Mouse (Mus musculus) heart, postnatal 36 days (tissue): ENCODE results near the gene Arap1. TPM values are rescaled to one million over a fixed set of nuclear protein-coding genes. Genes with fewer than 3 reads are reported as not detected.

ENCODE experiments used
- DNase-seq, 2 experiments: peaks; one replicate each; pipeline ENCODE4 v3.0.0; 2021 to 2022
- intact Hi-C: fragments of 180-260 bp; cut with DNase I; formaldehyde crosslinking; loops from one replicate; pipeline ENCODE4 v1.15.1; 2025
- total RNA-seq, 2 experiments: library from RNA; stranded (reverse); gene quantifications; 2 replicates each; pipeline ENCODE4 v1.2.3; 2021

Gene Arap1
- total RNA-seq, 2 experiments from 2014 or later: 28.7 to 33.9 TPM

DNA sequence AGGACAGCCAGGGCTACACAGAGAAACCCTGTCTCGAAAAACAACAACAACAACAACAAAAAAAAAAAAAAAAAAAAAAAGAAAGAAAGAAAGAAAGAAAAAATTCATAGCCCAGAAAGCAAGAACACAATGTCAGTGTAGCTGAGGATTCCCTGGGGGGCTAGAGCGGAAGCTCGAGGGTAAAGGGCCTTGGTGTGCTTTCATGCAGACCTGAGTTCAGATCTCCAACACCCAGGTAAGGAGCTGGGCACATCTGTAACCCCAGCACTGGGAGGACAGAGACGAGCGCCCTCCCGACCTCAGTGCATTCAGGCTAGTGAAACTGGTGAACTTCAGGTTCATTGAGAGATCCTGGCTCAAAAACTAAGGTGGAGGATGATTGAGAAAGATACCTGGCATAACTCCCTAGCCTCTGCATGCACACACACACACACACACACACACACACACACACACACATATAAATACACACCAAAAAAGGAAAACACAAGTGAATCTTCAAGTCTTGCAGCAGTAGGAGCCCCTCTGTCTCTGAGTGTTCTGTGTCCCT, 7.8 kb downstream of the Arap1 start:
- intact Hi-C loops: no loop called here
- DNase-seq: no peak

DNA sequence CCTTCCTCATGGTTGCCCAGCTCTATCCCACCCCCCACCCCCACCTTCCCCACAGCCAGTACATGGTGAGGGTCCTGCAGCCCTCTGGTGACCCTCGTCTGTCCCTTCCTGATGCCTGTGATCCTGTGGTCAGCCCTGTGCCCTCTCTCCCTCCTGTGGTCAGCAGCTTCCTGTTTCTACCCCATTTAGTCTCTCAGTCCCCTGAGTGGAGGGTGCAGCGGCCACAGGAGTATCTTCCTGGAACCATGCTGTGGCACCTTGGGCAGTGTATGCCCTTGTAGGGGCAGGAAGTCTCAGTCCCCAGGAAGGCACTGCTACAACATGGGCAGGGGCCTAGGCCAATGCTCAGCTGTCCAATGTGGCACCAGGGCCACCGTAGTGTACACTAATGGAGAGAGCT, 9.0 kb downstream of the Arap1 start:
- intact Hi-C loops: no loop called here
- DNase-seq: no peak

DNA sequence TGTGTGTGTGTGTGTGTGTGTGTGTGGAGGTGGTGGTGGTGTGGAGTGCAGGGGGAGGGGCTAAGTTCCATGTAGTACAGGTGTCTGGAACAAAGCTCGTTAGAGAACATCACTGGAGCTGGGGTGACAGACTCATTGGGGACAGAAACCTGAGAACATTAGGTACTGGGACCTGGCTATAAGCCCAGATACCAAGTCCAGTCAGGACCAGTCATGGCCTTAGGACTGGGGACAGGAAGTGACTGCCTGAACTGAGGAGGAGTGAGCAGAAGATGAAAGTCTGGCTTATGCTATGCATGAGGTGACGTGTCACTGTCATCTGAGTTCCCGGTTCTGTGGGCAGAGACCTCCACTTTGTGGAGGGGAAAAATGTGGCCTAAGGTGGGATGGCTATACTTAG, 12.5 kb downstream of the Arap1 start:
- intact Hi-C loops: no loop called here
- DNase-seq: no peak

DNA sequence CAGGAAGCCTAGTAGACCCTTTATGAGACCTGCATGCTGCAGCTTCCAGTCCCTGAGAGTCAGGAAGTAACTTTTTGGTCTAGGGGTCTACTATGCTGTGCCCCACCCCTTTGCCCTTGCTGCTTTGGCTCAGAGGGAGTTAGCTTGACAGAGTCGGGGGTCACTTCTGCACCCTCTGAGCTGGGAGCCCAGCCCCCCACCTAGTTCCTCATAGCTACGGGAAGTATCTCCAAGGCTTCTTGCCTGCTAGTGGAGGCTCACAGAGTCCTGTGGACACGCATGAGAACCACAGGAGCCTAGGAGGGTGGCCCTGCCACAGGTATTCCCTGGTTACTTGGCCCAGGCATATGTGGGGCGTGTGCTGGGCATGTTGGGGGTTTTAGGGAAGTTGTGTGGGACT, 13.2 kb downstream of the Arap1 start:
- DNase-seq: no peak
- intact Hi-C loops: no loop called here

DNA sequence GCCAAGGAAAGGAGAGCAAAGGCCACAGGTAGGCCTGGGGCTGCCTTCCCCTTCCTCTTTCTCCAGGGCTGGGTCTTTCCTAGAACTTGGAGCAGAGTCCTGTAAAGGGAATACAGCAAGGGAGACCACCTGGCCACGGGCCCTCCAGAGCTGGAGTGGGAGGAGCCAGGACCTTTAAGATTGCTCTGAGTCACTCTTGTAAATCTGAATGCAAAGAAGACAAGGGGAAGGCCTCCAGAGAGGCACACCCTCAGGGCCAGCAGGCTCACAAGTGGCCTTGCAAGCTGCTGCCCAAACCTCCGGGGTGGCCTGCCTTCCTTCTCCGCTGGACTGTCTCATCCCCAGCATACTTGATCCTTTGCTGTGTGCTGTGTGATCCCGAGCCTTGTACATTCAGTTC, 13.9 kb downstream of the Arap1 start:
- no peak for DNase-seq
- intact Hi-C loops: no loop called here

DNA sequence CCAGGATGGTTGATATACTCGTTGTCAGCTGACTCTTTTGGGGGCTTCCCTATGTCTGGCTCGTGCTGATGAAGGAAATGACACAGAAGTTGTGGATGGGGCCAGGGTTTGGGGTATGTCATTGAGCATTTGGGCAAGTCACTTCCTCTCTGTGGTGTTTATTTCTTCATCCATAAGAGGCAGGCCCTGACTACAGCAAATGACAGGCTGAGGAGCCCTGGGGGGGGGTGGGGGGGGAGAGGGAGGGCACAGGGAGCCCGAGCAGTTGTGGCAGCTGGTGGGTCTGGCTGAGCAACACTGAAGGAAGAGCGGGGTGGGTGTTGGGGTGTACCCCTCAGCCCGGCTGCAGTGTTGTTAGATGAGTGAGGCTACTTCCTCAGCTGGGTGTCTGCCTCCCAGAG, 14.9 kb downstream of the Arap1 start:
- intact Hi-C loops: no loop called here
- DNase-seq: no peak

DNA sequence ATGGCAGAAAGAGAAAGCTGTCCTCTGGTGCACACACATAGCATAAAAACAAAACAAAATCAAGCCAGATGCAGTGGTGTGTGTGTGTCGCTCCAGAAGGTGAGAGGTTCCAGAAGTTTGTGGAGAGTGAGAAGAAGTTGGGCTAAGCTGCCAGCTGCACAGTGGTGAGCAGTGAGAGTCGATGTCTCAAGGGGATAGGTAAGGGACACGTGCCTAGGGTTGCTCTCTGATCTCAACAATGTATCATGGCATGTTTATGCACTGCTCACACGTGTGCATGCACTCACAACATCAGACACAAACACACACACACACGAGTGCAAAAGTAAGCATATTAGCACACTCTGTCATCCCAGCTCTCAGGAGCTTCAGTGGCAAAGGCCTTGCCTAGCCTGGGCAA, 16.0 kb downstream of the Arap1 start:
- DNase-seq: no peak
- intact Hi-C loops: no loop called here

DNA sequence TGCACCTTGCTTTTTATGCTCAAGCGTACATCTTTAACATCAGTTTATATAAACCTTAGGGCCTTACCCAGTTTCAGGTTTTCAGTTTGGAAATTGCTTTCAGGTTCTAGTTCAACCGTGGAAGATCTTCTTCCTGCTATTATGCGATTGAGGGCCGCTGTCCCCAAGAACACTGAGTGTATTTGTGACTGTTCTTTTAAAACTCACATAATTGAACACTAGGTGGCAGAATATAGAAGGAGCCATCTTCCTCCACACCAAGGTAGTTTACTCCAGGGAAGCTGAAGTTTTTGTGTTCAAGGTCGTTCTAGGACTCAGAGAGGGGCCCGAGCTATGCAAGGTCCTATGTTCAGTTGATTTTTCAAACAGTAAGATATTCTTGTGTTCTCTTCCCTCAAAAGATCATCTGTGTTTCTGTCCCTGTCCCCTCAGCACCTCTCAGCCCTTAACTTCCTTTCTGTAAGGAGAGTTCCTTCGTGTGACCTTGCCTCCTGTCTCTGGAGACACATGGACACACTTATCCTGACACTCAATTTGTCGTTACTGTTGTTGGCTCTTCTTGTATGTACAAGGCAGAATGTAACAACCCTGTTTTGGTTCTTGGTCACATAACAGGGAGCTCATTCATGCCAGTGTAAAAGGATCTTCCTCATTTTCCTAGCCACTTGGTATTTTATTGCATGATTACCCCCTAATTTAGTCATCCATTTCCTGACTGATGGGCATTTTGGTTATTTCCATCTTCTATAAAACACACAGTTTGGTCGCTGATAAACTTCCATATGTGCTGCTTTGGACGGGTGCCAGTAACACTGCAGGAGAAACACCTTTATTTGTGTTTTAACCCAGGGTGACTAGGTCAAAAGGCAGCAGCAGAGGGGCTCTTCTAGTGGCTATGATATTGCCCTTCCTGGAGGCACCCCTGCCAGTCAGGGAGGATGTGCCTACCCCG, 20.3 kb downstream of the Arap1 start:
- intact Hi-C loops: no loop called here
- DNase-seq: no peak

DNA sequence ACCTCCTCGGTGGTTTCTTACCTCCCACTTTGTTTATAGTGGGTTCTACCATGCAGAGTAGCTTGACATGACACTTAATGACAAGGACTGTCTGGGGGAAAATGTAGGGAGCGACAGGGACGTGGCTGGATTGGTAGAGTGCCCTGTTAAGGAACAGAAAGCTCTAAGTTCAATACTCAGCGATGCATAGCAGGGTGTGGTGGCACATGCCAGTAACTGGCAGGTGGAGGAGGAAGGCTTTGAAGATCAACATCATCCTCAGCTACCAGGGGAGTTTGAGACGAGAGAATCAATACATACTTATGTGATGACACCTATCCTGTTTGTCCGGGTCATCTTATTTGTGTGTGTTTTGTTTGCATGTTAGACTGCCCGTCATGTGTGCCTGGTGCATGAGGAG, 21.8 kb downstream of the Arap1 start:
- intact Hi-C loops: loop anchor here (10.0 kb wide), 1 partner anchor 385 kb away; no protein-coding TSS in a partner anchor
- DNase-seq: no peak

DNA sequence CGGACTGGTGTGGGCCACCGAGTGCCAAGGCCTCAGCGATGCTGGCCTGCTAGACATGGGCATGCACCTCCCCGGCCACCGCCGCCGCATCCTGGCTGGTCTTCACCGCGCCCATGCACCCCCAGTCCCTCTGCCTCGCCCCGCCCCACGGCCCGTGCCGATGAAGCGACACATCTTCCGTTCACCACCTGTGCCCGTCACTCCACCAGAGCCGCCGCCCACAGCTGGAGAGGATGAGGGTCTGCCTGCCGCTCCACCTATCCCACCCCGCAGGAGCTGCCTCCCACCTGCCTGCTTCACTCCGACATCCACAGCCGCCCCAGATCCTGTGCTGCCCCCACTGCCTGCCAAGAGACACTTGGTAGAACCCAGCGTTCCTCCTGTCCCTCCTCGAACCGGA, 25.2 kb downstream of the Arap1 start:
- intact Hi-C loops: loop anchor here (10.0 kb wide), 1 partner anchor 388 kb away; no protein-coding TSS in a partner anchor
- DNase-seq: no peak

DNA sequence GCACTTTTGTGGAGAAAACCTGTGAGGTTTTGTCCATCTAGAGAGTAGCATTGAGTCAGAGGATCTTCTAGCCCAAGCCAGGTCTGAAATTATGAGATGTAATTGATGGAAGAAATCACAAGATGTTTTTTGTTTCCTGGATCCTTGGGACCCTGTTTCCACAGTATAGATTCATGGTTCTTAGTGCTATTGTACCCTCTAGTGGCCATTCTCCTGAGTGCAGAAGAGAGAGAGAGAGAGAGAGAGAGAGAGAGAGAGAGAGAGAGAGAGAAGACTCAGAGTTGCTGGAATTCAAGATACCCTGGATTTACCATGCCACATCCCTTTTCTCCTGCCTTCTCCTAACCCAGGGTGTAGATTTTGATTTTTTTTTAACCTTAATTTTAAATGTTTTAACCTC, 26.3 kb downstream of the Arap1 start:
- intact Hi-C loops: loop anchor here (1.0 to 10.0 kb wide), 3 partner anchors 63 to 389 kb away; no protein-coding TSS in a partner anchor
- no peak for DNase-seq

DNA sequence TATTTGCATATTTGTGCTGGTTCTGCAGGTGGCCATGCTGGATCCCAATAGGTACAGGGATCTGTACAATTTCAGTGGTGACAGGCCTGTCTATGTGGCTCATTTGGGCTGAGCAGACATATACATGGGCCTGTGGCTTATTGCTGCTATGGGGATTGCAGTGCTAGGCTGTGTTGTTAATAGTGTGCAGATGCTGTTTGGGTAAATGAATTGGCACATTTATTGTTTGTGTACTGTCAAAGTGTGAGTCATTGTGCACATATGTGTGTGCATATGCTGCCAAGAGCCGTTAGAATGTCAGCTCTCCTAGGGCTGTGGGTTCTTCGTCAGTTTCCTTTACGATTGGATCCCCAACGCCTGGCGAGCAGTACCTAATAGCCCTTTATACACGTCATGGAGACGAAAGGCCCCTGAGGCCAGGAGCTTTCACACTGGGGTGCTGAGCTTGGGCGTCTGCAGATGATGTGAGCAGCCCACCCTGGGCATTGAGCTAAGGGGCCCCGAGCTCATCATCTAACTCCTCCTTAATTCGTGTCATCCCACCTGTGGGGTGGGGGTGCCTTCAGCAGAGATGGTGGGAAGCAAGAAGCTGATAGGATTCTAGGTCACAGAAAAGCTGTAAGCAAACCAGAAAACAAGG, 29.0 kb downstream of the Arap1 start:
- DNase-seq: no peak
- intact Hi-C loops: loop anchor here (10.0 kb wide), 1 partner anchor 392 kb away; no protein-coding TSS in a partner anchor

DNA sequence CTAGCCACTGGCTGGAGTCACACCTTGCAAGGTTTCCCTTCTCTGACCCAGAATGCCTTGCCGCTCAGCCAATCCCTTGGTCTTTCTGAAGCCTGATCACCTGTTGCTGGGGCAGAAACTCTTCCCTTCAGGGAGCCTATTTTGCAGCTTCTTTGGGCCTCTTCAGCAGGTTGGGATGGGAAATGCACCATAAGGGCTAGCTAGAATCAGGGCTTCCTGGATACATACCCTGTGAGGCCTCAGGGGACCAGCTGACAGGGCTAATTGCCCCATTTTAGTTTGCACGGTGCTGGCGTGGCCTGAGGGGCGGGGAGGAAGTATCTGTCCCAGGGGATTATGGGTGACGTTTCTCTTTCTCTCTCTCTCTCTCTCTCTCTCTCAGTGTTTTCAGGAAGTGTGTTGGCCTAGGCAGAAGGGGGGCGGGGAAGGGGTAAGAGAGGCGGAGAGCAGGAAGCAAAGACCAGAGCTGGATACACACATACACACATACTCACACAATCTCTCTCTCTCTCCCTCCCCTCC, 29.9 kb downstream of the Arap1 start:
- peak; percentile 74 to 82 for DNase-seq
- intact Hi-C loops: loop anchor here (10.0 kb wide), 1 partner anchor 393 kb away; no protein-coding TSS in a partner anchor

DNA sequence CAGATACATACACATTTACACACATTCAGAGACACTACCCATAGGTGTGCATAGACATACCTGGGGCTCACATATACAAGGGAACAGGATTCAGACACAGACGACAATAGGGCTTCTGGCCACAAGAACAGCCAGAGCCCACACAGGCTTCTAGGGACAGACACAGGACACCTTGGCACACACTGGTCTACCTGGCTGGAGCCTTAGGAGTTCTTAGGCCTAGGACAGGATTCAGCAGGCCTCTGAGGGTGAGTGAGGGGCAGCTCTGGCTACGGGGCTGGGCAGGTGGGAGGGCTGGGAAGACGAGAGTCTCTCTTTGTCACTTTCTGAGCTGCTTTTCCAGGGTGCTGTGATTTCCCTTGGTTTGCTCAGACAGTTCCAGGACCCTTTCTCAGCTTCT, 30.4 kb downstream of the Arap1 start:
- intact Hi-C loops: loop anchor here (10.0 kb wide), 1 partner anchor 393 kb away; no protein-coding TSS in a partner anchor
- no peak for DNase-seq

DNA sequence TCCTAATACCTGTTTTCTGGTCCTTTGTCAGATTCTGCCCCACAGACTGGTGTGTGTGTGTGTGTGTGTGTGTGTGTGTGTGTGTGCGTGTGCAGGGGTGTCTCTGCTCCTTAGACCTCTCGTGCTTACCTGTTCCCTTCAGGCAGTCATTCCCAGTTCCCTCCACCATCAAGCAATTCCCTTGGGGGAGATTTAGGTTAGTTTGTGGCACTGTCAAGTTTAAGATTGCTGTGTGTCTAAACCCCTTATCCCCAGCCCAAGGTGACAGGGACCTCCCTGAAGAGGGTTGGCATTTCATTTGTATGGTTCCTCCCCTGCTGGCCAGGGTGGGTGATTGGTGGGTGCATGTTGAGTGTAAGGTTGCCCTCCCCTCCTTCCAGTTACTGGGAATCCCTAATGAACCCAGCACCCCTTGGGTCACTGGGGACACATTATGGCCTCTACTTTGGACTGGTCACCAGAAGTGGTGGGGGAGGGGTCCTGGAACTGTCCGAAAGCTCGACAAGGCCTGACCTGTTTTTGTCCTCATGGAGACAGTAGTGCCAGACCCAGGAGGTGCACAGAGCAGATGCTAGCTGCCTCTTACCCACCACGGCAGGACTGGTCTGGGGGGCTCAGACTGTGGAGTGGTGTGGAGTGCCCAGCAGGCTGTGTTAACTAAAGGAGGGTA, 31.1 kb downstream of the Arap1 start:
- intact Hi-C loops: loop anchor here (10.0 kb wide), 1 partner anchor 394 kb away; no protein-coding TSS in a partner anchor
- no peak for DNase-seq

DNA sequence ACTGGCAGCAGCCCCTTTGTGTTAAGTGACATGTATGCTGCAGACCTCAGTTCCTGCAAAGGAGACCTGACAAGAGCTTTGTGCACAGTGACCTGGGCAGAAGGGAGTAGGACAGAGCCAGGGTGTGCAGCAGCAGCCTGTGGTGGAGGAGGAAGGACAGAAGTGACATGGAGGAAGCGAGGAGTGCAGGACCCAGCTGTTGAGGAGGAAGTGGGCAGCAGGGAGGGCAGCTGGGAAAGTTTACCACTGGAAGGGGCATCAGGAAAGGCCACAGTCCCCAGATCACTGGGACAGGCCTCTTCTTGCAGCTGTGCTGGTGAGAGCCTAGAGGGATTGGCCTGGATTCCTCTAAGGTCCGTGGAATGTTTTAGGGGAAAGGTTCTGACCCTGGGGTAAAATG, 31.9 kb downstream of the Arap1 start:
- intact Hi-C loops: loop anchor here (10.0 kb wide), 1 partner anchor 395 kb away; no protein-coding TSS in a partner anchor
- DNase-seq: no peak

DNA sequence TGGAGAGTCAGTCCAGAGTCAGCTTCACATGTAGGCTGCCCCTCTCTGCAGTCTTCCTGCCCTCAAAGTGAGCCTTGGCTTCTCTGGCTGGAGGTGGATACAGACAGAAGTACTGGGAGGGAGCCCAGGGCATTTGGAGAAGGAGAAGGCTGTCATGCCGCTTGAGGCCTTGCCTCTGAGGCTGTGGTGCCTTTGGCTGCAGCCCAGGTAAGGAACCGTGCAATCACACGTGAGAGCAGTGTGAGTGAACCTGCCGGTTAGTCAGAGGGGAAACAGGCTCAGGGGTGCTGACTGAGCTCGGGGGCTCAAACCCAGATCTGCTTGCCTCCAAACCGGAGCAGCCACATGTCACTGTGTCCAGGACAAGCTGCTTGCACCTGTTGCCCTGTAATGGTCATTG, 33.6 kb downstream of the Arap1 start:
- intact Hi-C loops: no loop called here

DNA sequence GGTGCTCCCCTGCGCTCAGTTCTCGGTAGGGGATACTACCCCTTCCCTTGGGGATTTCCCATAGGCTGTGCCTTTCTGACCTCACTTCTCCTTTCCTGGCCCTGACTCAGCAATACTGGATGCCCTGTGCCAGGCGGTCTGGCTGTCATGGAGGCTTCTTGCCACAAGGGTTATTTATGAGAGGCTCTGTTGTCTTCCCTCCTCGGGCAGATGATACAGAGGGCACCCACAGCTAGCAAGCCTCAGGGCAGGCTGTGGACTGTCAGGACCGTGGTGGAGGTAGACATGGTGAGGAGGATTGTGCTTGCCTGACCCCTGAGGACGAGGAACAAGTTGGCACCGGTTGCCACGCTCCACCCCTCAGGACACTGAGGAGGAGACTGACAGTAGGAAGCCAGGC, 34.5 kb downstream of the Arap1 start:
- peak in 1 of 2 experiments; percentile 56 for DNase-seq
- intact Hi-C loops: no loop called here

More for the DNA sequence above, 33.6 kb downstream of the Arap1 start:
- DNase-seq: no peak

DNA sequence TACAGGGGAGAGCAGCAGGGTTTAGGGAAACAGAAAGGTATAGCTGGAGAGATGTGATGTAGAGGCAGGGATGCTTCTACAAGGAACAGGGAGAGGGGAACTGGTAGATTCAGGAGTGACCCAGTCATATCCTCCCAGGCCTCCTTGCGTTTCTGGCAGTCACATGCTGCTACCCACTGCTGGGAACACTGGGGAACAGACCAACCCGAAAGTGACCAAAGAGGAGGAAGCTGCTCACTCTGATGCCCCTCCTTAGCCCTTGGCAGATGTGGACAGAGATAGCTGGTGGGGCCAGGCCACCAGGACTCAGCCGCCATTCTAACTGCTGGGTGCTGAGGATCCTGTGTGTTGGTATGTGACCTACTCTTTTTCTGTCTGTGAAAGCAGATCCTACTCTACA, 35.9 kb downstream of the Arap1 start:
- DNase-seq: no peak
- intact Hi-C loops: no loop called here

DNA sequence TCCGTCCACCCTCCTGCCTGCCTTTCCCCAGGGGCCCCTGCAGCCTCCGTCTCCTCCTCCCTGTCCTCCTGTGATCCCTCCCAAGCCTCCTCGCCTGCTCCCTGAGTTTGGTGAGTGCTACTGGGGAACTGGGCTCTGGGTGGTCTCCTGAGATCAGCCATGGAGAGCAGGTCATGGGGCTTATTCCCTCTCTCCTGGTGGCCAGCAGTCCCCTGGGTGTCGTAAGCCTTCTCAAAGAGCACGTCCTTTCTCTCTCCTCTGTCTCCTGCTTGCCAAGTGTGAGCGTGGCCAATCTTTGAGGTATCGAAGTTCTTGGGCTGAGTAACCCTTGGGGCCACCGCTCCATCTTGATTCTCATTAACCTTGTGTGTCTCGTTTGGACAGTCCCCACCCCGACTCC, 37.1 kb downstream of the Arap1 start:
- intact Hi-C loops: no loop called here
- no peak for DNase-seq
